Mouse (Mus musculus): Measurements from ENCODE around the gene Katnb1. TPM values are rescaled to one million over a fixed set of nuclear protein-coding genes. Genes with fewer than 3 reads are reported as not detected.

Katnb1 gene
- 35.6 and 42.0 TPM in 2 replicates for polyA plus RNA-seq (2016; fragmentation: Nextera tagmentation; extraction: Ambion mirVana)

DNA sequence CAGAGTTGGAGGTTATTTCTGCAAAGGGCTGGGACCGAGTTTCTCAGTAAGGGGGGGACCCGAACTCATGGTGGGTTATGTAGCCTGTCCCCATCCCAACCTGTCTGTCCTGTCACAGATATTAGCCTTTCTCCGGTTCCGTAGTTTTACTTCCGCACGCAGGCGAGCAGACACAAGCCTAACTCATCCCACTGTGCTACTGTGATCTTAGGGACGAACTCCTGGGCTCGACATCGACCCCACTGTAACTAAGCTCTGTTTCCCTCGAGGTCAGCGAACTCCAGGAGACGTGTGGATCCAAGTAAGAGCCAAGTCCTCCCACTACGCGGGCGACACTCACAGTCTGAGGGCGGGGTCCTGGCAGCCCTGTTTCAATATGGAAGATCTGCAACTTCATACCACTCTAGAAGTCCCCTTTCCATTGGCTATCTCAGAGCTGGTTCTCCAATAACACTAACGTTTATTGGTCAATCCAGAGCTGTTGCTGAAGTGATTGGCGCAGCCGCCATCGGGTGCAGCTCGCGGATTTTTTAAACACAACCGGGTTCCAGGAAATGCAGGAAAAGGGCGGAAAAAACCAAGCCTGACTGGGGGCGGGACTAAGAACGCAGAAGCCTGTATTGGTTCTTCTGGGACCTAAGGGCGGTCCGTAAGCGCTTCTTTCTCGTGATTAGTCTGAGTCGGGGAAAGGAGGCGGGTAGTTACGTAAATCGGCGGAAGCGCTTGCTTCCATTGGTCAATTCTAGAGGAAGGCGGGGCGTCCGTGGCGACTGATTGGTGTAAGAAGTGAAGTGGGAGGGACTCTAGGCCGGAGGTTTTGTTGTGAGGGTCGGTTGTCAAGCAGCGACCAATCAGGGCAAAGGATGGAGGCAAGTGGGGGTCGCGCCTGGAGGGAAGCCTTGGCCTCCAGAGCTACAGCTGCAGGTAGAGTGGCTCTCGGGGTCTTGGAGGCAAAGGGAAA is at the start of gene Katnb1:
Gene Katnb1 (plus strand): TSS at position 806 of the 961 bp plus-strand sequence.
- Histone ChIP-seq H3K9me3 (no peaks in the 10 kb centered on the region), H3K9ac (peak within 1 kb of the TSS; percentile 87), H3K27me3 (peaks cover 10% of the 10 kb centered on the region; the same call in 1 of the 2 replicates), H3K4me2 (peak within 1 kb of the TSS; percentile 94), H3K4me3 (replicated peaks) (peak within 1 kb of the TSS; percentile 84), H3K4me1 (peaks cover 18% of the 10 kb centered on the region), H3K27ac (peak within 1 kb of the TSS; percentile 78), H3K36me3 (replicated peaks) (peaks cover 20% of the 10 kb centered on the region)
- ATAC-seq (ENCODE audit: low FRiP score): peak; percentile 98
- under 1% methylated on average over 47 of the region's 47 CpGs for WGBS

DNA sequence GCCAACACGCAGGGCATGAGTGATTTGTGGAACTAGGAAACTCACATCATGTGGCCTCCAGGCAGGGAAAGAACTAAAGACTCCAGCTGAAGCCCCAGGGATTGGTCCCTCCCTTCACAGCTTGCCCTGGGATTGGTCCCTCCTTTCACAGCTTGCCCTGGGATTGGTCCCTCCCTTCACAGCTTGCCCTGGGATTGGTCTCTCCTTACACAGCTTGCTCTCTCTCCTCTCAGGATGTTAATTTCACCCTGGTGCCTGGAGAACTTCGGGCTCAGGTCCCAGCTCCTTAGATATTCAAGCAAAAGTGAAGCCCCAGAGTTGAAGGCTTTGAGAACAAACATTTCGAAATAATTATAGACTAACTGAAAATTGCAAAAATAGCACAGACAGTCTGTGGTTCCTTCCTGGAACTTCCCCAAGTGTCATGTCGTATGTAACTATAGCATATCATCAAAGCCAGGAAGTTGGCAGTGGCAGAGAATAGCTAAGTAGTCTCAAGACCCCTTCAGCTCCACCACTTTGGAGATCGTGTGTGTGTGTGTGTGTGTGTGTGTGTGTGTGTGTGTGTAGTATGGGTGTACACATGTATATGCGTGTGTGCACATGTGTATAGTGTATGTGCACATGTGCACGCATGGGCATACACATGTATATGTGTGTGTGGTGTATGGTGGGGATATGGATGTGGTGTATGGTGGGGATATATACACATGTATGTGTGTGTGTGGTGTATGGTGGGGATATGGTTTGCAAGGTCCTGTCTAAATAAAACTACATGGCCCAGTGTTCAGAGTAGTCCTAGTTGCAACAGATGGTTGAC is 43.7 kb upstream of the Katnb1 start:
- H3K27me3 ChIP-seq: no peaks in the 10 kb centered on the region
- ATAC-seq (ENCODE audit: low FRiP score): no peak
- 69% methylated on average over 7 of the region's 7 CpGs for WGBS
- no peaks in the 10 kb centered on the region for H3K36me3 ChIP-seq (replicated peaks)
- H3K9me3 ChIP-seq: no peaks in the 10 kb centered on the region
- no peak overlapping the region for H3K4me3 ChIP-seq (replicated peaks)
- H3K4me1 ChIP-seq: no peaks in the 10 kb centered on the region
- H3K9ac ChIP-seq: no peak overlapping the region
- no peak overlapping the region for H3K27ac ChIP-seq
- no peak overlapping the region for H3K4me2 ChIP-seq

DNA sequence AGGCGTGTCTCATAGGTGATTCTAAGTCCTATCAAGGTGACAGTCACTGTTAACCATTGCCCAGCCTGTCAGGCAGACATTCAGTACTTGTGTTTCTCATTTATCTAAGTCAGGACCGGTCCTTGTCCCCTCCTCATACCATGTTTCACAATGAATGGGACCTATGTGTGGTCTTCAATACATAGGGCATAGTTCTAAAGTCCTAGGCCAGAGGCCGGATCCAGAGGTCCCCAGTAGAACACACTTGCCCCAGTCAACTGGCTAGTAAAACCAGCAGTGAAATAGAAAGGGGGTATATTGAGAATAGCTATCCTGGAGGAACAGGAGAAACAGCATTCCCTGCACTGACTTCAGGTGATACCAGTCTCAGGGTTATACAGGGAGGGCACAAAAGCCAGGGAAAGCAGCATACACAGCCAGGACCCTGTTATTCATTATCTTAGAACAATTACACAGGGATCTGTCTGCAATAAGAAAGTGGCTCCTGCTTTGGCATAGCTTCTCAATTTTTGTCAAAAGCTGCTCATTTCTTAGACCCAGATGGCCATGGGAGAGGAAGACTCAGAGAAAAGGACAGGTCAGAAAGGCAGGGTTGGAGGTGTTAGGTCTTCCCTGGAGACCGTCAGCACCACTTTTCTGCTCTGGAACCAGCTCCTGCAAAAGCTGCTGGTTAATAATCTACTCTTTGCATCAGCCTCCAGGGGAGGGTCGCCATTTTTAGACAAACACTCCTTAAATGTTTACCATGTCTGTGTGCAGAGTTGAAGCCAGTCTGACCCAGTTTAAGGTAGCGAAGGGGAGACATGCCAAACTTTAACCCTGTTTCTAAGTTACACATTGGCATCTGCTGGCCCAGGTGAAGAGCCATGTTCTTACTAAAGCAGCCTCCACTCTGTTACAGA is 38.9 kb upstream of the Katnb1 start:
- no peak overlapping the region for H3K4me3 ChIP-seq (replicated peaks)
- H3K36me3 ChIP-seq (replicated peaks): no peaks in the 10 kb centered on the region
- H3K9me3 ChIP-seq: no peaks in the 10 kb centered on the region
- no peak overlapping the region for H3K9ac ChIP-seq
- WGBS: 70% methylated on average over 6 of the region's 6 CpGs
- ATAC-seq (ENCODE audit: low FRiP score): no peak
- no peaks in the 10 kb centered on the region for H3K4me1 ChIP-seq
- no peak overlapping the region for H3K27ac ChIP-seq
- H3K27me3 ChIP-seq: no peaks in the 10 kb centered on the region
- H3K4me2 ChIP-seq: no peak overlapping the region

DNA sequence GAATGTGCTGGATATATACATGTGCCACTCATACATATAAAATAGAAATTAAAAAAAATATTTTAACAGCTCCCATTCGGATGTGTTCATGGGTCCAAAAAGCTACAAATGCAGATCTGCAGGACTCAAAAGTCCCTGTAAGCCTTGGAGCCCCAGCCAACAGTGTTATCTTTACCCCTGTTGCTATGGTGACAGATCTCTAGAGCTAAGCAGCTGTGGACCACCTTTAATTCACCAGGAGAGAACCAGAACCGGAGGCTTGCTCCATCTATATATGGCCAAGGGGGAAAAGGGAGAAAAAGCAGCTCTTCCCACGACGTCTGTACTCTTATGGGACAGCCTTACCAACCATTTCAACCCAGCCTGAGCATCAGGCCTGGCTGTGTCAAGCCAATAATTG is 36.2 kb upstream of the Katnb1 start:
- WGBS: 79% methylated on average over 4 of the region's 4 CpGs
- ATAC-seq (ENCODE audit: low FRiP score): no peak
- H3K4me2 ChIP-seq: no peak overlapping the region
- H3K27me3 ChIP-seq: no peaks in the 10 kb centered on the region
- no peak overlapping the region for H3K27ac ChIP-seq
- H3K36me3 ChIP-seq (replicated peaks): no peaks in the 10 kb centered on the region
- peaks cover 3% of the 10 kb centered on the region; the same call in 1 of the 2 replicates for H3K4me1 ChIP-seq
- H3K9ac ChIP-seq: no peak overlapping the region
- H3K4me3 ChIP-seq (replicated peaks): no peak overlapping the region
- H3K9me3 ChIP-seq: no peaks in the 10 kb centered on the region

DNA sequence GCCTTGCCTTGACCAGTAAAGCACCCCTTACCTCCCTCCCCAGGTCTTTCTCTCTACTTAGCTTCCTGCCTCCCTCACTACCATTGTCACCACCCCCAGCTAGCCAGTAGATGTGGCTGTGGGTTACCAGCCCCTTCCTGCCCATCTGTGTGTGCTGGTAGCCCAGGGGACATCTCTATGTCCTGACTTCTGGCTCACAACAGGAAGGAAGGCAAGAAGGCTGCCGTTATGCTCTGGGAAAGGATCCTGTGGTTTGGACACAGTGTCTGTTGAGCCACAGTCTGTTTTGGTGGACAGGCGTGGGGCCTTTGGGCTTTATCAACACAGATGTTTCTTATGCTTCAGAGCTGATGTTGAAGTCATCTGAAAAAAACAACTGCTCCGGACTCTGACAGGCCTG is 34.0 kb upstream of the Katnb1 start:
- H3K27me3 ChIP-seq: no peaks in the 10 kb centered on the region
- H3K4me3 ChIP-seq (replicated peaks): no peak overlapping the region
- peaks cover 3% of the 10 kb centered on the region; the same call in 1 of the 2 replicates for H3K4me1 ChIP-seq
- no peaks in the 10 kb centered on the region for H3K36me3 ChIP-seq (replicated peaks)
- no peak for ATAC-seq (ENCODE audit: low FRiP score)
- 82% methylated on average over 3 of the region's 3 CpGs for WGBS
- H3K27ac ChIP-seq: no peak overlapping the region
- H3K9me3 ChIP-seq: no peaks in the 10 kb centered on the region
- H3K4me2 ChIP-seq: no peak overlapping the region
- H3K9ac ChIP-seq: no peak overlapping the region

DNA sequence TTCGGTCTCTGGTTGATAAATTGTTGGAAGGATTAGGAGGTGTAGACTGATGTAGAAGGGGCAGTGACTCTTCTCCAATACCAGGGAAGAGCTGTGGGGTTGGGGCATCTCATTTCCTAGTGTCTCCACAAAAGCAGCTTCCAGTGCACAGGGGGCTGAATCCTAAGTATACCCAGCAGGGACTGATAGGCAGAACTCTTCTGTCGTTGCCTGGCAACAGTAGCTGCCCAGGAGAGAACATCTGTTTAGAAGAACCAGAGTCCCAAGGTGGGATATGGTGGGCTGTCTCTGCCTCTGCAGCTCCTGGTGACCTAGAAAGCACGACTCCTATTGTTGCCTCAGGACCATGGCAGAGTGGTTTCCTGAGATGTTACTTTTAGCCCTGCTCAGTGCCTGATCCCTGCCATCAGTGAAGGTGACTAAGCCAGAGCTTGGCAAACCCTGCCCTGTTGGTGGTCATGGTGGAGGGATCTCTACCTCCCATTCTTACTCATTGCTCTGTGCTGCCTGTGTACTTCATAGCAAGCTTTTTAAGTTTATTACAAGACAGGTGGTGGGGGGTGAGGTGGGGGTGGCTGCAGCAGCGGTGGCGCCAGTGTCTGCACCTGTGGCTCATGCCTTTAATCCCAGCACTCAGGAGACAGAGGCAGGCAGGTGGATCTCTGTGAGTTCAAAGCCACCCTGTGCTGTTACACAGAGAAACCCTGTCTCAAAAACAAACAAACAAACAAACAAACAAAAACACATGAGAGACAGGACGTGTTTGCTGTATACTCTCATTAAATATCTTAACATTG is 32.9 kb upstream of the Katnb1 start:
- 66% methylated on average over 6 of the region's 6 CpGs for WGBS
- no peak overlapping the region for H3K27ac ChIP-seq
- no peaks in the 10 kb centered on the region for H3K36me3 ChIP-seq (replicated peaks)

DNA sequence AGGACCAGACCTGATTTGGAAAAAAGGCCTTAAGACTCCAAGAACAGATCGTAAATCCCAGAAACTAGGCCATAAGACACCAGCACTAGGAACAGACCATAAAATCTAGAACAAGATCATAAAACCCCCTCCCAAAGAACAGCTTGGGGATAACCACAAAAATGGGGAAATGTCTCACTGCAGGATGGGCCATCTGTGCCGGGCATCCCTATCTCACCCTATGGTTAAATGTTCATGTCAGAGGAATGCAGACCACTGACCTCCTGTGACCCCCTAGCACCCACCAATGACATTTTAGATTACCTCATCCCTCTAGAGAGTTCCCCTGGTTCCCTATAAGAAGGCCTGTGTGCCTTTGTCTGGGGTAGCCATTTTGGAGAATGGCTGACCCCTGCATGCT is 31.4 kb upstream of the Katnb1 start:
- Histone ChIP-seq H3K27ac (no peak overlapping the region), H3K4me2 (no peak overlapping the region), H3K36me3 (replicated peaks) (no peaks in the 10 kb centered on the region), H3K4me1 (peaks cover 3% of the 10 kb centered on the region; the same call in 1 of the 2 replicates), H3K4me3 (replicated peaks) (no peak overlapping the region), H3K9me3 (no peaks in the 10 kb centered on the region), H3K9ac (no peak overlapping the region), H3K27me3 (no peaks in the 10 kb centered on the region)
- no peak for ATAC-seq (ENCODE audit: low FRiP score)
- 86% methylated on average over 2 of the region's 2 CpGs for WGBS

More for the DNA sequence above, 32.9 kb upstream of the Katnb1 start:
- ATAC-seq (ENCODE audit: low FRiP score): no peak
- H3K4me1 ChIP-seq: peaks cover 3% of the 10 kb centered on the region; the same call in 1 of the 2 replicates
- H3K27me3 ChIP-seq: no peaks in the 10 kb centered on the region
- no peak overlapping the region for H3K9ac ChIP-seq
- H3K9me3 ChIP-seq: no peaks in the 10 kb centered on the region
- no peak overlapping the region for H3K4me2 ChIP-seq
- H3K4me3 ChIP-seq (replicated peaks): no peak overlapping the region

DNA sequence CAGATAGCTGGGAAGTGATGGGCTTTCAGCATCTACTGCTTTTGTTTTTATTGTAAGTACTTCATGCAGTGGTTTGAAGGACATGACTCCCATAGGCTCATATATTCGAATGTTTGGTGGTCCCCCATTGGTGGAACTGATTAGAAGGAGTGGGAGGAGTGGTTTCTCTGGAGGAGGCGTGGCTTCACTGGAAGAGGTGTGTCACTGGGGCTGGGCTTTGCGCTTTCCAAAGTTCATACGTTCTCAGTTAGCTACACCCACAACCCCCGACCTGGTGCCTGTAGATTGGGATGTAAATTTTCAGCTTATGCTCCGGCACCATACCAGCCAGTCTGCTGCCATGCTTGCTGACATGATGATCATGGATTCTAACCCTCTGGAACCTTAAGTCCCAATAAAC is 26.5 kb upstream of the Katnb1 start:
- H3K36me3 ChIP-seq (replicated peaks): no peaks in the 10 kb centered on the region
- H3K4me2 ChIP-seq: no peak overlapping the region
- ATAC-seq (ENCODE audit: low FRiP score): no peak
- H3K27ac ChIP-seq: no peak overlapping the region
- no peaks in the 10 kb centered on the region for H3K4me1 ChIP-seq
- no peaks in the 10 kb centered on the region for H3K9me3 ChIP-seq
- no peaks in the 10 kb centered on the region for H3K27me3 ChIP-seq
- WGBS: 62% methylated on average over 6 of the region's 6 CpGs
- H3K4me3 ChIP-seq (replicated peaks): no peak overlapping the region
- no peak overlapping the region for H3K9ac ChIP-seq

DNA sequence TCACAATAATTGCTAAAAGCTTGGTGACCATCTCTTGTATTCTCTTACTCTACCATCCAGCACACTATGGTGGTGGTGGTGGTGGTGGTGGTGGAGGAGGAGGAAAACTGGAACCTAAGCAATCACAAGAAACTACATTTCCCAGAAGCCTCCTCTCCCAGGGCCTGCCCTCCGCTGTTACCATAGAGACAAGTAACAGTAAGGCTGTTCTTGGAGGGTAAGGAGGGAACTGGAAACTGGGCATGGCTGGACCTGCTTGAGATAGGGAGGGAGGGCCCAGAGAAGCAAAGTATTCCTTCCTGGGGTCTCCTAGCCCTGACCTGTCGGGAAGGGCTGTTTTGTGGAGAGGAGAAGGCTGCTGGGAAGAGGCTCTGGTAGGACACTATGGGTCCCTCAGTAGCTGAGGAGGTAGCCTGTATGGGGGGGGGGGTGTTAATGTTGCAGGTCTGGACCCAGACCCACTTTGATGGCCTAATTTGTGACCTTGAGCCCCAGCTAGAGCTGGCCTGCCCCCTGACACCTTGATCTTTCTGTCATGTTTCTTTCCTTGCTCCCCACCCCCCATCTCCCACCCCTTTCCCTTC is 26.0 kb upstream of the Katnb1 start, which contains the start of gene Drc7:
Gene Drc7 (plus strand): TSS at position 177 of the 584 bp plus-strand sequence.
- H3K9me3 ChIP-seq: no peaks in the 10 kb centered on the region
- no peak within 1 kb of the TSS for H3K4me2 ChIP-seq
- WGBS: 22% methylated on average over 2 of the region's 2 CpGs
- no peaks in the 10 kb centered on the region for H3K36me3 ChIP-seq (replicated peaks)
- ATAC-seq (ENCODE audit: low FRiP score): peak; percentile 65
- no peaks in the 10 kb centered on the region for H3K27me3 ChIP-seq
- no peak within 1 kb of the TSS for H3K4me3 ChIP-seq (replicated peaks)
- no peak within 1 kb of the TSS for H3K9ac ChIP-seq
- no peaks in the 10 kb centered on the region for H3K4me1 ChIP-seq
- no peak within 1 kb of the TSS for H3K27ac ChIP-seq

DNA sequence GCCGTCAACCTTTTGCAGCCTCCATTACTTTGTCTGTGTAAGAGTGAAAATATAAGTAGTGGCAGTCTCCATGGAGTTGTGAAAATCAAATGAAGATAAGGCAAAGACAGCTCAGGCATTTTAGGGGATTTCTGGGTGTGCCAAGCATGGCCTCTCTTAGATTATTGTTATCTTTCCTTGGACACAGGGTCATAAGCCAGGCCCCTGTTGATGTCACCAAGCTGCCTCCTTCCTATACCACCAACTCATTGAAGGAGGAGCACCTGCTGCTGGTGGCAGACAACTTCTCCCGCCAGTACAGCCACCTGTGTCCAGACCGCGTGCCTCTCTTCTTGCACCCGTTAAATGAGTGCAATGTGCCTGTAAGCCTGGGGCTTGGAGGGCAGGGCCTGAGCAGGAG is 24.6 kb upstream of the Katnb1 start:
- Histone ChIP-seq H3K4me3 (replicated peaks) (no peak overlapping the region), H3K27me3 (no peaks in the 10 kb centered on the region), H3K4me1 (no peaks in the 10 kb centered on the region), H3K27ac (no peak overlapping the region), H3K4me2 (no peak overlapping the region), H3K9me3 (no peaks in the 10 kb centered on the region), H3K36me3 (replicated peaks) (no peaks in the 10 kb centered on the region), H3K9ac (no peak overlapping the region)
- WGBS: 82% methylated on average over 5 of the region's 5 CpGs
- no peak for ATAC-seq (ENCODE audit: low FRiP score)

DNA sequence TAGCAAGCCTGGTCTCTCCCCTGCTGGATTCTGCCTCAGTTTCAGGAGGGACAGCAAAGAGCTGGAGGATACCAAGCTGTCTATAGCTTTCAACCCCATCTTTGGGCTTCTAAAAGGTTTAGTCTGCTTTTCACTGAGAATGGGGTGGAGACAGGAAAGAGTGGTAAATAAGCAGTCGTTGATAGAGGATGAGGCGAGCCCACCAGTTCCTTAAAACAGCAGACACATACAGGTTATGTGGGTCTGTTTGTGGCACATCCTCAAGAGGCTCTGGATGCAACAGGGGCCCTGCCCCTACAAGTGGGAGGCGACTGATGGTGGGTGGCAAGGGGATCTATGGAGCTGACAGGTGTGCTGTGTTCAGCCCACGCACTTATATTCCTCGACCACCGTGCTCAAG is 22.3 kb upstream of the Katnb1 start:
- no peak overlapping the region for H3K27ac ChIP-seq
- 79% methylated on average over 6 of the region's 6 CpGs for WGBS
- H3K4me1 ChIP-seq: no peaks in the 10 kb centered on the region
- no peaks in the 10 kb centered on the region for H3K36me3 ChIP-seq (replicated peaks)
- no peaks in the 10 kb centered on the region for H3K9me3 ChIP-seq
- no peak overlapping the region for H3K4me3 ChIP-seq (replicated peaks)
- H3K27me3 ChIP-seq: no peaks in the 10 kb centered on the region
- no peak overlapping the region for H3K9ac ChIP-seq
- H3K4me2 ChIP-seq: no peak overlapping the region
- no peak for ATAC-seq (ENCODE audit: low FRiP score)
